Mouse (Mus musculus): ENCODE data around the gene Hp1bp3.
A peak's percentile ranks its signal among the peaks of the same experiment; 100 is the strongest.

The Hp1bp3 gene

GRCm38 (mm10) chr4:138216200-138216890, at the start of gene Hp1bp3:
TSS of gene Hp1bp3 (plus strand) at chr4:138216296.
- DNase-seq (ENCODE audit: low read depth, low spot score) = peak; percentile 70

GRCm38 (mm10) chr4:138166519-138166918, 49.6 kb upstream of the Hp1bp3 start:
- peak; percentile 19 for DNase-seq (ENCODE audit: low read depth, low spot score)

- DNase-seq (ENCODE audit: low read depth, low spot score) = no peak
Measured at GRCm38 (mm10) chr4:138168162-138168561, 47.9 kb upstream of the Hp1bp3 start.

GRCm38 (mm10) chr4:138169420-138169819, 46.7 kb upstream of the Hp1bp3 start:
- DNase-seq (ENCODE audit: low read depth, low spot score) = no peak

GRCm38 (mm10) chr4:138172686-138173085, 43.4 kb upstream of the Hp1bp3 start:
- no peak for DNase-seq (ENCODE audit: low read depth, low spot score)

GRCm38 (mm10) chr4:138179391-138179790, 36.7 kb upstream of the Hp1bp3 start:
- no peak for DNase-seq (ENCODE audit: low read depth, low spot score)

GRCm38 (mm10) chr4:138180719-138181118, 35.4 kb upstream of the Hp1bp3 start:
- DNase-seq (ENCODE audit: low read depth, low spot score) = no peak

GRCm38 (mm10) chr4:138184056-138184455, 32.0 kb upstream of the Hp1bp3 start:
- DNase-seq (ENCODE audit: low read depth, low spot score) = no peak

- no peak for DNase-seq (ENCODE audit: low read depth, low spot score)
Measured at GRCm38 (mm10) chr4:138184573-138184981, 31.5 kb upstream of the Hp1bp3 start.

- DNase-seq (ENCODE audit: low read depth, low spot score) = no peak
Measured at GRCm38 (mm10) chr4:138185961-138186360, 30.1 kb upstream of the Hp1bp3 start.

GRCm38 (mm10) chr4:138187995-138188394, 28.1 kb upstream of the Hp1bp3 start:
- DNase-seq (ENCODE audit: low read depth, low spot score) = no peak

- no peak for DNase-seq (ENCODE audit: low read depth, low spot score)
Measured at GRCm38 (mm10) chr4:138192561-138192960, 23.5 kb upstream of the Hp1bp3 start.

GRCm38 (mm10) chr4:138200769-138201168, 15.3 kb upstream of the Hp1bp3 start:
- no peak for DNase-seq (ENCODE audit: low read depth, low spot score)

- no peak for DNase-seq (ENCODE audit: low read depth, low spot score)
Measured at GRCm38 (mm10) chr4:138201696-138202095, 14.4 kb upstream of the Hp1bp3 start.

- no peak for DNase-seq (ENCODE audit: low read depth, low spot score)
Measured at GRCm38 (mm10) chr4:138210116-138210515, 6.0 kb upstream of the Hp1bp3 start.

- no peak for DNase-seq (ENCODE audit: low read depth, low spot score)
Measured at GRCm38 (mm10) chr4:138213861-138214260, 2.2 kb upstream of the Hp1bp3 start.

- no peak for DNase-seq (ENCODE audit: low read depth, low spot score)
Measured at GRCm38 (mm10) chr4:138215671-138216199, 361 bp upstream of the Hp1bp3 start.

- peak; percentile 98 for DNase-seq (ENCODE audit: low read depth, low spot score)
Measured at GRCm38 (mm10) chr4:138216891-138217392, 846 bp downstream of the Hp1bp3 start.

- DNase-seq (ENCODE audit: low read depth, low spot score) = peak; percentile 25
Measured at GRCm38 (mm10) chr4:138217441-138217840, 1.3 kb downstream of the Hp1bp3 start.

- DNase-seq (ENCODE audit: low read depth, low spot score) = no peak
Measured at GRCm38 (mm10) chr4:138217951-138218685, 2.0 kb downstream of the Hp1bp3 start.

- DNase-seq (ENCODE audit: low read depth, low spot score) = peak; percentile 54
Measured at GRCm38 (mm10) chr4:138219331-138219730, 3.2 kb downstream of the Hp1bp3 start.

- no peak for DNase-seq (ENCODE audit: low read depth, low spot score)
Measured at GRCm38 (mm10) chr4:138220761-138221160, 4.7 kb downstream of the Hp1bp3 start.

- no peak for DNase-seq (ENCODE audit: low read depth, low spot score)
Measured at GRCm38 (mm10) chr4:138221406-138221805, 5.3 kb downstream of the Hp1bp3 start.
